Mouse (Mus musculus): ENCODE results near the gene Ift74.

DNA sequence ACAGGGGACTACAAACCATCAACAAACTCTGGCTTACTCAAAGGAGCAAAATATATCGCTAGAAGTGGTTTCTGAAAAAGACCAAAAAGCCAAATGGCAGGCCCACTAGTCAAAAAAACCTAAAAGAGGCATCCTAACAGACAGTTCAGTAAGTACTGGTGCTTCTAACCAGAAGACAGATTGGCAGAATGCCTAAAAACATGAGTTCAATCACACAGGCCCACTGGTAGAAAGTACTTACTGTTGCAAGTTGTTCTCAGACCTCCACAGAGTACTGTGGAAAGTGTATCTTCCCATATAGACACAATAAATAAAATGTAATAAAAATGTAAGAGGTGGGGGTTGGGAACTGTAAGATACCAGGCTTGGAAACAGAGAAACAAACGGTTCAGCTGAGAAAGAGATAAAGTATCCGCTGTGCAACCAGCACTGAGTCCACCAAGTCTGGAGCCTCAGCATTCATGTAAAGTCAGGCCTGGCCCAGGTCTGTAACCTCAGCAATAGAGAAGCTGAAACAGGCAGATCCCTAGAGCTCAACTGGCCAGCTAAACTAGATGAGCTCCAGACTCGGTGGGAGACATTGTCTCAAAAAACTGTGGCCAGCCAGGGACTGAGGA is 22.4 kb upstream of the Ift74 start:
- no peak for TF ChIP-seq CTCF (IDR thresholded peaks at IDR 0.05; ENCODE audit: insufficient read depth, low read depth, low read length)
- no peak for TF ChIP-seq POLR2A (IDR thresholded peaks at IDR 0.05; ENCODE audit: insufficient read depth, low read depth, low read length)
